Mouse (Mus musculus) lung, postnatal 36 days (tissue): ENCODE data around the gene Cnr2.

Experiments used
- DNase-seq: peaks from one replicate; pipeline ENCODE4 v3.0.0; 2022; ENCODE audit warnings: mixed read lengths

The Cnr2 gene

GRCm38 (mm10) chr4:135967086-135967760, 72.0 kb downstream of the Cnr2 start:
- no peak for DNase-seq

- no peak for DNase-seq
Measured at GRCm38 (mm10) chr4:135968271-135968869, 73.2 kb downstream of the Cnr2 start.

DNA sequence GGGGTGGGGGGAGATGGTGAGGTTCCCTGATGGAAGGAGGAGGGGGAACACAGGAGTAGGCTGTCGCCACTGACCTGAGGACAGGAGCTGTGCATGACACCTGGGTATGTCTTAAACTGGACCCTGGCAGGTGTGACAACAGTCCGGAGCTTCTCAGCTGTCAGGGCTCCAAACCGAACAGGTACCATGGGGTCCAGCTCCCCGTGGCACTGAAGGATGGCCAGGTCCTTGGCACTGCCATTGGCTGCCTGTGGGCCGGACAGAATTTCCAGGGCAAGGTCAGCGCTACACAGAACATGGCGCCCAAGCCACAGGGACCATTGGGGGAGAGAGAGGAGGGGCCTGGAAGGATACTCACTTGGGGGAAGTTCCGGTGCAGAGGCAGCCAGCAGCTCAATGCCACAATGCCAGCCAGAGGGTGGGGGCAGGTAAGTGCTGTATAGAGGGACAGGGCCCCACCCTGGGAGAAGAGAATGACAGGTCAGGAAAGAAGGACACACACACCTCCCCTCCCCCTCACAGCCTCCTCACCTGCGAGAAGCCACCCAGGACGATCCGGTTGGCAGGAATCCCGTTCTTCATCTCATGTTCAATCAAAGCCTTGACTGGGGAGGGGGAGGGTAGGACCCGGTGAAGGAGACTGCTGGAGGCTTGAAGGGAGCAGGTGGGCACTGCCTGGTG, 74.0 kb downstream of the Cnr2 start:
- no peak for DNase-seq
